Mouse (Mus musculus): ENCODE data around the gene Neu2.

Neu2 gene

DNA sequence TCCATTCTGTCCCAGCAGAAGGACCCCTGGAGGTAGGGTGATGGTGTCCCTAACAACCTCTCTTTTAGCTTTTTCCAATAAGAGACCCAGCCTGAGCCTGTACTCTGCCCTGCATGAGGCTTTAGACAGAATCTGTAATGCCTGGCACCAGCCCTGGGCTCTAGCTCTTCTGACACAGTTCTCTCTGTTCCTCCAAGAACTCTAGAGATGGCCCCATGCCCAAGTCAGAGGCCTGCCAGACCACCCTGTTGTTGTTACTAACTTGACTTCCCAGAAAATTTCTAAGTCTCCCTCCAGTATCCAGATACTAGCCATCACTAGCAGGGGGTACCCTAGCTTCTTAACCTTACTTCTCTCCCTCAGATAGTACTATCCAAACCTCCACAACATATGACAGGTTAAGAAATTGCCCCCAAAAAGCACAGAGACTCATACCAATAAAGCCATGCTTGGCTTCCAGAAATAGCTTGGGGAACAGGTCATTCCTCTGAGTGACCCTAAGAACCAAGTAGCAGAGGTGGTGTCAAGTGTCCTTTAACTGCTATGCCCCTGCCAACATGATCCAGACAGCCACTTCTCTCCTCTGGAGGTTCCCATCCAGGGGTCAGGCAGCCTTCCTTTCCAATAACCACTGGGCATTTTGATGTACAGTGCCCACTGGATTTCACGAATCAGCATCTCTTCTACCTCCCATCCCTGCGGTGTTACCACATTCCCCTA, 105.0 kb downstream of the Neu2 start:
- DNase-seq (ENCODE audit: low read depth, low spot score), result no peak

DNA sequence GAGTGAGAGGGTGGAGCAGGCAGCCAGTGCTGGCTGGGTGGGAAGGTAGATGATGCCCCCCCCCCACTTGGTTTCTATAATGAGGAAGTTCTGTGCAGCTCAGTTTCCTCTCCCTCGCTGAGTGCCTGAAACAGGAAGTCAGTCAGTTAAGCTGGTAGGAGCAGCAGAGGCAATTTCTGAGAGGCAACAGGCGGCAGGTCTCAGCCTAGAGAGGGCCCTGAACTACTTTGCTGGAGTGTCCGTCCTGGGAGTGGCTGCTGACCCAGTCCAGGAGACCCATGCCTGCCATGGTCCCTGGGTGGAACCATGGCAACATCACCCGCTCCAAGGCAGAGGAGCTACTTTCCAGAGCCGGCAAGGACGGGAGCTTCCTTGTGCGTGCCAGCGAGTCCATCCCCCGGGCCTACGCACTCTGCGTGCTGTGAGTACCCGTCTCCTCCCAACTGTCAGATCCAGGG, 110.6 kb downstream of the Neu2 start, which contains the start of gene Inpp5d:
Gene Inpp5d, plus strand, starts transcription at position 102 of the 458 bp plus-strand sequence.
- DNase-seq (ENCODE audit: low read depth, low spot score), result peak; percentile 84

DNA sequence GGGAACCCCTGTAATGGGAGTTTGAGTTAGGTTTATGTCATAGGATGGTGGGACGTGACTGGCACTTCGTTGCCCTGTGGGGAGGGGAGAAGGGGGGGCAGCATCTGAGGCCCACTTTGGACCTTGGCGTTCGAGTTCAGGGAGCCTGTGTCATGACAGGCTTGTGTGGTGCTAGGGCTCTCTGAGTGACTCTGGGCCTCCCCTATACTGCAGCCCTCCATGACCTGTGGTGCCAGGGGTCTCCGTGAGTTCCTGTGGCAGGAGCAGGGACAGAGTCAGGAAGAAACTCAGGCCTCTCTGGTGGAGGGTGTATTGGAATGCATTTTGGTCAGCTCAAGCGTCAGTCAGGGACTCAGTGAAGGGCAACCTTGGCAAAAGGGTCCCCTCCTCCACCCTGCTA, 111.0 kb downstream of the Neu2 start:
- no peak for DNase-seq (ENCODE audit: low read depth, low spot score)

DNA sequence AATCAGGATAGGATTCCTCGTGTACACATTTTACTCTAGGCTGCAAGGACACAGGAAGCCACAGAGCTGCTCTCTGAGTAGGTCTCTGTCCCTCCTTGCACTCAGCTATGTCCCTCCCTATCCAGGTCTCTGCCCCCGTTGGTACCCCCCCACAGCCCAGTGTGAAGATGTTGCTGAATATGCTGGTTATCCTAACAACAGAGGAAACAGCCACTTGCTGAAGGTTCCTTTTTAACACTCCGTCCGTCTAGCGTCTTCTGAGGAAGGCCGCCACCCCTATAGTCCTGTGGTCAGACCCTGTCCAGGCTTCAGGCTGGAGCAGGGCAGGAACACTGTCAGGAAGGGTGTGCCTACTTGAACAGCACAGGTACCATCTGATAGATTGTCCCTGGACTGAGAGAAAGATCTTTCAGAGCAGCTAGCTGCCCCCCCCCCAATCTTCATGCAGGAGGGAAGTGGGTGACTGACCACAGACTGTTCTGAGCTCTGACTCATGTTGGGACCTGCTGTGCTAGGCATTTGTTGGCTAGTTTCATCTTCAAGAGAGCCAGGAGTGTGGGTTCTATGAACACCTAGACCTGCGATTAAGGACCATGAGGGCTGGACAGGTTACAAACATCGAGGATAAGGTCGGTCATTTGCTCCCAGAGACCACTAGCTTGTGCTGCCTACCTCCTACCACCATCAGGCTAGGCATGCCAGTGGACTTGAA, 111.6 kb downstream of the Neu2 start:
- peak; percentile 68 for DNase-seq (ENCODE audit: low read depth, low spot score)

DNA sequence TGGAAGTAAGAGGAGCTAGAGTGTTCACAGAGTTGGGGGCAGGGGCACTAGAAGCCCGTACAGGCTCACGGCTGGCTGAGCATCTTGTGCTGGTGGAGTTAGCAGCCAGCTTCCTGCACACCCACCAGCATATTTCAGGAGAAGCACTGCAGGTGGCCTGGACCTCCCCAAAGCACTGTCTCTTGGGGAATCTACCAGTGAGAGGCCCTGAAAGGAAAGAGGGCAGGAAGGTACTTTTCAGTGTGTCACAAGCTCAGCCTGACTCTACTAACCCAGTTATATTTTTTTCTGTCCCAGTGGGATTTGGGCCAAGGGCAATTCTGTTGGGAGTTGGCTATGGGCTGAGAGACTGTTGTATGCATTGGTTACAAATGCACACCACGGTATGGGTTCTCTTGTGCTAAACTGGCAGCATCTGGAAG, 112.2 kb downstream of the Neu2 start:
- peak; percentile 61 for DNase-seq (ENCODE audit: low read depth, low spot score)

DNA sequence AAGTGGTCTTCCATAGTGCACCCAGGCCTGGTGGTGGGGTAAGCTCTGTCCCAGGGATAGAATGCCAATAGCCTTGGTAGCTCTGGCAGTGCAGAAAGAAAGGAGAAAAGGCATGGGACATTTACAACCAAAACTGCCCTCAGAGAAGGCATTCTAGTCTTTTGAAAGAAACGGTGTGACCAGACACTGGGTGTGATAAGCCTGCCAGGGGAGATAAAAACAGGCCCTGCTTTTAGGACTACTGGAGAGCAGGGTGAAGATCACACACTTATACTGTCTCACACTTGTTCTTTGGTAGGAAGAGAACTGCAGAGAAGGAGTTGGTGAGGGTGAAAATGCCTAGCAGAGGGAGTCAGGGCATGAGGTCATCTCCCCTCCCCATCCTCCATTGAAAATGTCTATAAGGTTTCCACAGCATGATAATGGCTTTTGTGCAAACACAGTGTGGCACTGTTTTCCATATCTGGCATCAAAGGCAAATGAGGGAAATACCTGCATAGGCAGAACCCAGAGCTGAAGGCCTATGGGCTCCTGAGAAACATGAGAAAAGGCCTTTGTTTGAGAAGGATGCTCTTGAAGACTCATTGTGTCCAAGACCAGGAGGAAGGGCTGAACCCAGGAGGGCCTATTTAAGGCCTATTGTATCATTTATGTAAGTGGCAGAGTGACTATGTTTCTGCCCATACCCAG, 114.4 kb downstream of the Neu2 start:
- DNase-seq (ENCODE audit: low read depth, low spot score), result no peak

DNA sequence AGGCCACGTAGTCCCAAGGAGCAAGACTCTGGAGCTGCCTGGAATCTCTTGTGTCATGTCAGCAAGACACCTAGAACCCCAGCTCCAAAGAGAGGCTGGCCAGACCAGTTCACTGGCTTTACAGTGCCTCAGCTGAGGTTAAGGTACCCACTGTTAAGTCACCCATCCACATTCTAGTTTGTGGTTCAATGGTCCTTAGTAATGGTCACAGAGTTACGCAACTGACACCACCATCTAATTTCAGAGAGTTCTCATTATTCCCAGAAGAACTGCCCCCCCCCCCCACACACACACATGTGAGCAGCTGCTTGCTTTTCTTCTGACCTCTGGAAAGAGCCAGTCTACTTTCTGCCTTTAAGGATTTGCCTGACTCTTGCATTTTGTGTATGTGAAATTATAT, 115.1 kb downstream of the Neu2 start:
- no peak for DNase-seq (ENCODE audit: low read depth, low spot score)

DNA sequence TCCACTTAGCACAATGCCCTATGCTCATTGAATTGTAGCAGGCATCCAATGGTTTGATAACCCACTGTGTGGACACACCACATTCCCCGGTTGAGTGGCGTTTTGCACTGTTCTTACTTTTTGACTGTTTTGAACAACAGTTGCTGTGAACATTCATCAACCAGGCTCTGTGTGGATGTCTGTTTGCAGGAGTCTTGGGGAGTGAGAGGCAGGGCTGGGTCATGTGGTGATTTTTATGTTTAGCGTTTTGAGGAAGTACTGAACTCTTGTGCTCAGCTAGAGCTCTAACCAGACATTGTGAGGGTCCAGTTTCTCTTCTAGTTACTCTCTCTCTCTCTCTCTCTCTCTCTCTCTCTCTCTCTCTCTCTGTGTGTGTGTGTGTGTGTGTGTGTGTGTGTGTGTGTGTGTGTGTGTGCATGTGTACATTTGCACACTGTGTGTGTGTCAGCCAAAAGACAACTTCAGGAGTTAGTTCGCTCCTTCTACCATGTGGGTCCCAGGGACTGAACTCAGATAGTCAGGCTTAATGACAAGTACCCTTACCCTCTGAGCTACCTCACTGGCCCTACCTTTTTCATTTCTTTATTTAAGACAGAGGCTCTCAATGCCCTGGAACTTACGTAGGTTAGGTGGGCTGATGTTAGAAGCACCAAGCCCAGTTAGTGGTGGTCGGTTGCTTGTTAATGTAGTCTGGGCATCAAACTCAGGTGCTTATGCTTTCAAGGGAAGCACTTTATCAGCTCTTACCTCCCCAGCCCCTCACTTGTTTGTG, 115.8 kb downstream of the Neu2 start:
- peak; percentile 41 for DNase-seq (ENCODE audit: low read depth, low spot score)

DNA sequence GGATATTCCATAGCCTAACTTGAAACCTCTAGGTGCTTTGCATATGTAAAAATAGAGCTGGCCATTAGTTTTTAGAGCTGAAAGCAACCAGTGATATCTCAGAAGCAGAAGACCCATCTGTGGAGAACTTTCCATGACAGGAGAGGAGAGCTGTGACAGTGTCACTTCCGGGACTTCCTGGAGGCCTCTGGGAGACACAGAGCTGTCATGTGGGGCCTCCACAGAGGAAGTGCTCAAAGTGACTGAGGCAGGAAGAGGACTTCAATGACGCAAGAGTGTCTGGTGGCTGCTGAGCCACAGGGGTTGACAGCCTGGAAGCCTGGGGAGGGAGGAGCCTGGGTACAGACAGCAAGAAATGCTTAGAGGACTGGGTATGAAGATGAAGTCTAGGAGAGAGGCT, 116.7 kb downstream of the Neu2 start:
- peak; percentile 95 for DNase-seq (ENCODE audit: low read depth, low spot score)

DNA sequence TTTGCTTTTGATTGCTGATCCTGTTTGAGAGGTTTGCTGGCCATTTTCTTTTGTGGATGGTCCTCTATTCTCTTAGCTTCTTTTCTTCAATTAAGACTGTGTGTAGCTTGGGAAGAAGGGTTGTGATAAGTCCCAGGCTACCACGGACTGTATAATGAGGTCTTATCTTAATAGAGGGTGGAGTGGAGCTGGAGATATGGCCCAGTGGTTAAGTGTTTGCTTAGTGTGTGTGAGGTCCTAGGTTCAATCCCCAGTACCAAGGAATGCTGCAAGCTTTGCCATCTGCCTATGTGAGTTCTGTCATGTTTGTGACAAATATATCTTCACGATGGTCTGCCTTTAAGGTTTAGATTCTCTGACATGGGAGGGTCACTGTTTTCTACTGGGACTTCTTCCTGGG, 118.4 kb downstream of the Neu2 start:
- DNase-seq (ENCODE audit: low read depth, low spot score), result no peak

DNA sequence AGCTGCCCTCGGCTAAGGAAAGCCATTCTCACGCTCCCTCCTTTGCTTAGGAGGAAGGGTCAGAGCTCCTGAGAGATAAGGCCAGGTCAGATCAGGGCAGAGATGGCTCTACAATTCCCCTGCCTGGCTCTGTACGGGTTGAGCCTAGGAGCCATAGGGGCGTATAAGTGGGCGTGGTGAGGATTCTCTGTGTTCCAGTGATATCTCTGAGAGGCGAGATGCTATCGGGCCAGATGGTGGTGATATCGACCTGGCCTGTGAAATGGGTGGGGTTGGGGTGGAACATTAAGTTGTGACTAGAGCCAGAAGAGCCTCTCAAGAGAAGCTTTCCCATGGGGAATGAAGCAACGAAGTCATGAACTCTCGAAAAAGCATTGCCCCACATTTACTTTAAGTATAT, 121.9 kb downstream of the Neu2 start:
- no peak for DNase-seq (ENCODE audit: low read depth, low spot score)

DNA sequence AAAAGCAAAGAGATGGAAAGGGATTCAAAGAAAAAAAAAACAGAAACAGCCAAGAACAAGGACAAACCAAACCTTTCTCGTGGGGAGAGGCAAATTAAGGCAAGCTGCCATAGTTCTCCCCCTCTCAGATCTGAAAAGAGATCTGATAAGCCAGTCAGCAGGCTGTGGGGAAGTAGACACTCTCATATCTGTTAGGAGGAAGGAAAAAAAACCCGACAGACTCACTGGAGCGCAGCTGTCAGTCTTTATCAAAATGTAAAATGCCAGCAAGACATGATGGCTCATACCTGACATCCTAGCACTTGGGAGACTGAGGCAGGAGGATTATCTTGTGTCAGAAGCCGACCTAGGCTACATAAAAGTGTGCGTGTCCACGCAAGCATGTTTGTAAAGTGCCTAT, 122.5 kb downstream of the Neu2 start:
- no peak for DNase-seq (ENCODE audit: low read depth, low spot score)

DNA sequence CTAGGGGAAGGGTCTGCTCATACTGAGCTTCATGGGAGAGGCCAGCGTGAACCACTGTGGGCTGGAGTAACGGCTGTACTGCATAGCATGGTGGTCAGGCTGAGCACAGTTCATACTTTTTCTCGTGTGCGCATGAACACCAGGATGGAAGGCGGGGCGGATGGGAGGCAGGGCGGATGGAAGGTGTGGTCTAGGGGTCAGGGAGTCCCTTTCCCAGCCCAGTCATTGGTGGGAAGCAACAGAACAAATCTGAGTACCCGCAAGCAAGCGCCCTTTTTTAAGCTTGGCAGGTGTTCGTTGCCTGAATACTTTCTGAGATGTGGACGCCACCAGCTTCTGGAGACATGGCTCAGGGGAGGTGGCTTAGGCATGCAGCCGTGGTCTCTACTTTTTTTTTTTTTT, 127.0 kb downstream of the Neu2 start:
- DNase-seq (ENCODE audit: low read depth, low spot score), result no peak

DNA sequence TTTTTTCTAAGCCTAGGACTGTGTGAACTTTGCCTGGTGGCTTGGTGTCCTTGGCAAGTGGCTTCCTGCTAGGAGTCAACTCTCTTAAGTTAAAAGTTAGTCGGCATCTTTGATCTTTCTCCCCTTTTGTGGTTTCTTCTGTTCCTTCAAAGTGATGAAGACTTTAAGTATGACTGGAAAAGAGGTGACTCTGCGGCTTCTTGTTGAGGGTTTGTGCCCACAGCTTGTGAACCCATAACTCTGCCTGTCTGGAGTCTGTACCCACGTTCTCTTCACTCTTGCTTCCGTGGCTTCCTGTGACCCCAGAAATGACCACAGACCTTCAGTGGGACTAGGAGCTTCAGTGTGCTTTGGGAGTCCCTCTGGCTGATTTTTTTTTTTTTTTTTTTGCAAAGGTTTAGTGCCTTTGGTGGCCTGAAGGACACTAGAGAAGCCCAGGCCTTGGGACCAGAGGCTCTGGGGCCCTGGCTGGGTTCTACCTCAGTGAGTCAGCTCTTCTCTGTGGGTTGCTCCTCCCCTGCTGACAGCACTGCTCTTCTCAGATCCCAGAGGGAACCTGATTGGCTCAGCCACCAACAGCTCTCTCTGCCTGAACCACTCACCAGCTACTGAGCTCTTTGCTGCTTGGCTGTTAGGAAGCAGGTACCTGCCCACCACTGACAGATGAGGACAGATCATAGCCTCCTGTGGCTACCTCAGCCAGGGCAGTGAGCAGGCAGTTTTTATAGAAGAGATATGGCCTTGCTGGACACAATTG, 127.6 kb downstream of the Neu2 start:
- peak; percentile 70 for DNase-seq (ENCODE audit: low read depth, low spot score)

DNA sequence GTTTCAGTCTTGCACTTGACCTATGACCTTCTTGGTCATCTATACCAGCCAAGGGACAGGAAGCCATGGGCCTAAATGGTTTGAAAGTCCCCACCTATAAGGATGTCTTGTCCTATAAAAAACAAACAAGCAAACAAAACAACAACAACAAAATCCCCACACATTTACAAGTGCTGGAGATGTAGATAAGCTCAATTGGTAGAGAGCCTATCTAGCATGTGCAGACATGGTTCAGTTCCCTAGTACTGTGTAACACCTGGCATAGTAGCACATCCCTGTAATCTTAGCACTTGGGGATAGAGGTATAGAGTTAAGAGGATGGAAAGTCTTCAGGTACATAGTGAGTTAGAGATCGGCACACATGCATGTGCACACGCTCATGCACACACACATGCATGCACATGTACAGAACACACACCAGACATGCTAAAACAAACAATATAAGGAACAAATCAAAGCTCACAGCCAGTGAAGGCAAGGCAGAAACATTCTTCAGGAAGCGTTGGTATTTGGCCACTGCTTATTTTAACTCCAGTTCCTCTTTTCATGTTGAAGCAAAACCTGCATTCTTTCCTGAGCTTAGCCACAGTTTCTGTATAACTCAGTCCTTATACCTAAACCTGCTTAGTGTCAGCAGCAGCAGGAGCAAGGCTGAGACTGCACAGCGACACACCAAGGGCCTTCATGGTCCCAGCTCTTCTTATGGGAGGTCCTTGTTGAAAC, 128.3 kb downstream of the Neu2 start:
- no peak for DNase-seq (ENCODE audit: low read depth, low spot score)

DNA sequence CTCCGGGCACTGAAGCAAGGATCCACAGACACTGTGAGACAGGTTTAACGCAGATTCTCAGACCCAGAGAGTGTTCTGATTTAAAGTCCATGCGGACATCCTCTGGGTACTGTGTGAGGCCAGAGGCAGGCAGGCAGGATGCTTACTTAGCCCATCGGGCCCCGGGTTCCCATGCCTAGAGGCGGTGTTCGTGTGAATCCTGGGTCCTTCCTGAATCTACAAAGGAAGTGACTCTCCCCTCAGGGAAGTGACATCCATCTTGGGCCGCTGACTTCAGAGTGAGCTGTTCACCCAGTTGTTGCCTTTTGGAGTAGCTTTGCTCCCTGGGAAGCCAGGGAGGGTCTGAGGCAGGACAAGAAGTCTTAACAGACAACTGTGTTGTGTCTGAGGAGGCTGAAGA, 130.0 kb downstream of the Neu2 start:
- DNase-seq (ENCODE audit: low read depth, low spot score), result no peak

DNA sequence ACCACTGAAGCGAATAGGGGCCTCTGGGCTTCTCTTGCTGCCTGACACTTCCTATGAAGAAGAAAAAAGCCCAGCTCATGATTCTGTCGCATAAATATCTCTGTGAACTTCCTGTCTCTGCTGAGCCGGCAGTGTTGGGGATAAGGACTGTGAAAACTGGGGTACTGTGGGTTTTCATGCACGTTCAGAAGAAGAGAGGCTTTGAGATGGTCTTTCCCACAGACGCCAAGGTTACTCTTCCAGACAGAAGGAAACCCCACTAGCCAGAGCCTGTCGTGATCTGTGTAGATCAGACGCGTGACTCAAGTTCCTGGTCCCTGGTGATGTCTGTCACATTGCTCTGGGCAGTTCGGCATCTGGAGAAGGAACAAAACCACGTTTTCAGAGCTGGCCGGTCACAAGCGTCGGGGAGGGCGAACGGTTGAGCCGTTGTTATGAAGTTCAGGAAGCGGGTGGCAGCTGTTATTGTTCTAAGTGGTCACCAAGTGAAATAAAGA, 130.5 kb downstream of the Neu2 start:
- DNase-seq (ENCODE audit: low read depth, low spot score), result peak; percentile 45

DNA sequence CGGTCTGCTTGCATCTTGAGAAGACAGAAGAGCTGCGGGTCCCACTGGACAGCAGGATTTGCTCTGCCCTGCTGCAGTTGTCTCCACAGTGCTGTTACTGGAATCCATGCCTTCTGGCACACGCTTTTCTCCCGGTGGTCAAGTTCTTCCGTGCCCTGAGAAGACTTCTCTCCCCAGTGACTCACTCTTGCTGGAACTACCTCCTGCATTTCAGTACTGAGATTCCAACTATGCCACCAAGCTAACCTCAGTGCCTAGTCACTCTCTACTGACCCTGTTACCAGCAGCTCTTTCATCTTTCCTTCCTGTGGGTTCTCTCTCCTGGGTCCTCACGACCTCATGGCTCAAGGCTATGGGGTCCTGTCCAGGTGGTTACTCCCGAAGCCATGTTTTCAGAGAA, 133.3 kb downstream of the Neu2 start:
- no peak for DNase-seq (ENCODE audit: low read depth, low spot score)

DNA sequence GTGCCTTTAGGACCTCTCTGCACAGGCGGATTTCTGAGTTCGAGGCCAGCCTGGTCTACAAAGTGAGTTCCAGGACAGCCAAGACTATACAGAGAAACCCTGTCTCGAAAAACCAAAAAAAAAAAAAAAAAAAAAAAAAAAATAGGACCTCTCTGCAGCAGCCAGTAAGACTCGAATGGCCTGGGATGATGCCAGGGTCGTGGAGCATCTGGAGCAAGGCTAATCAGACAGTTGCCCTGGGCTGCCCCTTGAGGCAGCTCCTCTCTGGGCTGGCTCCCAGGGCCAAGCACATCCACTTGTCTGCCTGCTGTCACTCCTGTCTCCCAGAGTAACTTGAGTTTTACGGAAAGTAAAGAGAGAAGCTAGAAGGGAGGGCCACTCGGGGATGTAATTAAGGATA, 135.4 kb downstream of the Neu2 start:
- no peak for DNase-seq (ENCODE audit: low read depth, low spot score)

DNA sequence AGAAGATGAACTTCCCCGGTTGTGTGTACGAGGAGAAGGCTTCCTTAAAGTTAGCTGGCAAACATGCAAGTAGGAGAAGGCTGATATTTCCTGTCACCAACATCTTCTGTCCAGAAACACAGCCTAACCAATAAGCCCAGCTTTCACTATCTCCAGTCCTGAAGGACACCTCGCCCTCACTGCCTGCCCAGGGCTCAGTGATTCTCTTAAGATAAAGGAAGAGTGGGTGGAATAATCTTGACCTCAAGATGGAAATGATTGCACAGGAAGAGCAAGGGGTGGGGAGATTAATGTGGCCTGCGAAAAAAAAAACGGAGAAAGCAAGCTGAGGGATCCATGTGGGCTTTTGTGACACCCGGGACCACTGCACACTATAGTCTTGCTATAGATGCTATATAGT, 136.1 kb downstream of the Neu2 start:
- no peak for DNase-seq (ENCODE audit: low read depth, low spot score)

All from CD4-positive, CD25-positive, alpha-beta regulatory T cell, adult 2 months (primary cell).